Mouse (Mus musculus): ENCODE results near the gene Sh3glb1.

DNA sequence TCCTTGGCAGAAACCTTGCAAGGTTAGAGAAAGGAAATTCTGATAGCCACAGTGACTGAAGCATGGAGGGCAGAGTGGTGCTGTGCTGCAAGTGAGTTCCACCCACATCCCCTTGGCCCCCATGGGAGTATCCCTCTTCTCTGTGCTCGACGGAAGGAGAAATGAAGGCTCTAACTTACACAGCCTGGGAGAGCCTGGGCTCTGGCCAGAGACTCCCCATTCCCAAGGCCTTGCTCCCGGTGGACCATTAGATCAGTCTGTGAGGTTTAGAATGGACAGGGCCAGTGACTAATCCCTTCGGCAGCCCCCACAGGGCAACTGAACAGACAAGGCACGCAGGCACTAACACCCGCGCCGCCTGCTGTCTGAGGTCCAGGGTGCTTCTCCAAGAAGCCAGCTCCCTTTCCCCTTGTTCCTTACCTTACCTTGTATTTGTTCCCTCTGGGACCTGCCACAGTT is 40.4 kb downstream of the Sh3glb1 start:
- no peak for TF ChIP-seq CTCF (IDR thresholded peaks at IDR 0.05; ENCODE audit: control insufficient read depth, insufficient read depth, insufficient replicate concordance, low read depth, low read length)
- TF ChIP-seq POLR2A (IDR thresholded peaks at IDR 0.05; ENCODE audit: control insufficient read depth, low read depth, low read length) = no peak
